Mouse (Mus musculus) c-Kit-positive CD71-positive TER-119-positive erythroid progenitor cells, embryonic 14.5 days (primary cell): ENCODE data around the gene Gm45785.

Source experiments
- DNase-seq: peaks from one replicate; pipeline ENCODE4 v3.0.0-alpha.2; 2013; ENCODE audit warnings: low spot score

Gm45785 gene

GRCm38 (mm10) chr7:140831447-140831846, 24.7 kb downstream of the Gm45785 start:
- no peak for DNase-seq

- no peak for DNase-seq
These were observed 27.8 kb downstream of the Gm45785 start for GRCm38 (mm10) chr7:140828171-140828881.

- no peak for DNase-seq
These were observed 33.4 kb downstream of the Gm45785 start for GRCm38 (mm10) chr7:140822731-140823130.

- peak; percentile 39 for DNase-seq
These were observed 34.3 kb downstream of the Gm45785 start, which contains the start of gene Zfp941 for GRCm38 (mm10) chr7:140821653-140822329. Zfp941 (minus strand) TSS chr7:140822178.

GRCm38 (mm10) chr7:140821305-140821652, 34.9 kb downstream of the Gm45785 start:
- no peak for DNase-seq

- DNase-seq = no peak
These were observed 36.0 kb downstream of the Gm45785 start for GRCm38 (mm10) chr7:140820173-140820572.

- no peak for DNase-seq
These were observed 43.3 kb downstream of the Gm45785 start for GRCm38 (mm10) chr7:140812850-140813249.

GRCm38 (mm10) chr7:140811714-140812113, 44.4 kb downstream of the Gm45785 start:
- DNase-seq = no peak

- DNase-seq = no peak
These were observed 45.6 kb downstream of the Gm45785 start for GRCm38 (mm10) chr7:140810496-140810895.

GRCm38 (mm10) chr7:140805704-140806103, 50.4 kb downstream of the Gm45785 start:
- DNase-seq = peak; percentile 26

GRCm38 (mm10) chr7:140802629-140803028, 53.5 kb downstream of the Gm45785 start:
- no peak for DNase-seq

- no peak for DNase-seq
These were observed 57.9 kb downstream of the Gm45785 start for GRCm38 (mm10) chr7:140798212-140798611.

GRCm38 (mm10) chr7:140797619-140798018, 58.5 kb downstream of the Gm45785 start:
- no peak for DNase-seq

- DNase-seq = no peak
These were observed 62.6 kb downstream of the Gm45785 start for GRCm38 (mm10) chr7:140793541-140793940.

- no peak for DNase-seq
These were observed 68.1 kb downstream of the Gm45785 start for GRCm38 (mm10) chr7:140788053-140788435.

GRCm38 (mm10) chr7:140787406-140788052, 68.6 kb downstream of the Gm45785 start, which contains the start of gene Syce1:
Syce1 (minus strand) TSS chr7:140787852.
- no peak for DNase-seq

GRCm38 (mm10) chr7:140780548-140780947, 75.6 kb downstream of the Gm45785 start:
- DNase-seq = no peak
